10 mouse cellular contexts compared by ENCODE assay signal in genomic region chr13:110392210-110392609, GRCm38 (mm10). TPM values are rescaled to one million over a fixed set of nuclear protein-coding genes. Genes with fewer than 3 reads are reported as not detected.
DNase-seq lines count a peak whose midpoint lies in the region; ATAC-seq and TF ChIP-seq lines count a peak whose summit lies in the region.
"Had no signal": no experiment of that assay in that cellular context is flagged by ENCODE, and none has a peak within 500 bp of the region (broad histone marks: within the 10 kb centered on the region; RNA-seq: fewer than 3 reads in every experiment).

No protein-coding gene starts in this region.

- no peak for ATAC-seq in hindbrain, embryonic 14.5 days (ENCODE audit: low FRiP score)
- ATAC-seq in hindbrain, embryonic 12.5 days (ENCODE audit: low FRiP score): no peak
- ATAC-seq in megakaryocyte progenitor cell, adult 5-6 weeks (replicated peaks; ENCODE audit: poor library complexity): peak; percentile 45

- H3K9ac ChIP-seq in hindbrain, embryonic 14.5 days: no peak overlapping the region
- H3K9ac ChIP-seq in hindbrain, embryonic 12.5 days: no peak overlapping the region
- H3K9ac ChIP-seq: embryonic facial prominence, embryonic 12.5 days had no signal

- H3K4me1 ChIP-seq in hindbrain, embryonic 14.5 days (replicated peaks; ENCODE audit: control insufficient read depth, insufficient read depth, low read length): peaks cover 6% of the 10 kb centered on the region; the same call in 1 of the 2 replicates
- peaks cover 3% of the 10 kb centered on the region; the same call in 1 of the 2 replicates for H3K4me1 ChIP-seq in hindbrain, embryonic 12.5 days
- H3K4me1 ChIP-seq in cortical plate, adult 2 months (ENCODE audit: control insufficient read depth, insufficient read depth, low read length): no peaks in the 10 kb centered on the region
- H3K4me1 ChIP-seq: embryonic facial prominence, embryonic 12.5 days had no signal

- H3K4me3 ChIP-seq in hindbrain, embryonic 14.5 days (replicated peaks; ENCODE audit: low read length): no peak overlapping the region
- H3K4me3 ChIP-seq in hindbrain, embryonic 12.5 days: no peak overlapping the region
- no peak overlapping the region for H3K4me3 ChIP-seq in cortical plate, adult 2 months (ENCODE audit: insufficient read depth, low read length)
- H3K4me3 ChIP-seq: embryonic facial prominence, embryonic 12.5 days had no signal

- TF ChIP-seq CTCF in cortical plate, adult 2 months (IDR thresholded peaks at IDR 0.05; ENCODE audit: extremely low read depth, insufficient read depth, low read length): peak; percentile 54; the same call in 1 of the 2 replicates

- H3K4me2 ChIP-seq in hindbrain, embryonic 14.5 days (replicated peaks): no peak overlapping the region
- H3K4me2 ChIP-seq in hindbrain, embryonic 12.5 days (replicated peaks): no peak overlapping the region
- H3K4me2 ChIP-seq: embryonic facial prominence, embryonic 12.5 days had no signal

- peaks cover 5% of the 10 kb centered on the region; the same call in 1 of the 2 replicates for H3K36me3 ChIP-seq in hindbrain, embryonic 14.5 days (replicated peaks; ENCODE audit: control insufficient read depth, insufficient read depth)
- no peaks in the 10 kb centered on the region for H3K36me3 ChIP-seq in hindbrain, embryonic 12.5 days
- H3K36me3 ChIP-seq: embryonic facial prominence, embryonic 12.5 days had no signal

- TF ChIP-seq POLR2A in cortical plate, adult 2 months (IDR thresholded peaks at IDR 0.05; ENCODE audit: extremely low read depth, insufficient read depth, low read length): no peak

- no peak overlapping the region for H3K27ac ChIP-seq in hindbrain, embryonic 14.5 days
- no peak overlapping the region for H3K27ac ChIP-seq in hindbrain, embryonic 12.5 days
- H3K27ac ChIP-seq in cortical plate, adult 2 months (ENCODE audit: insufficient read depth, low read length): no peak overlapping the region
- H3K27ac ChIP-seq: embryonic facial prominence, embryonic 12.5 days had no signal

- peak; percentile 94 for DNase-seq in hindbrain, embryonic 14.5 days (ENCODE audit: low spot score)
- DNase-seq in B cell, adult 2 months: peak; percentile 70 to 75
- DNase-seq in Muller cell, postnatal 12 days (ENCODE audit: inconsistent ontology term): peak; percentile 62
- DNase-seq in layer of hippocampus, adult 11-12 months (ENCODE audit: low spot score): peak; percentile 86
- DNase-seq in urinary bladder, postnatal 25 days (ENCODE audit: low spot score): peak; percentile 65

- 20% methylated on average over 8 of the region's 8 CpGs for WGBS in hindbrain, embryonic 14.5 days
- WGBS in hindbrain, embryonic 12.5 days: 22% methylated on average over 8 of the region's 8 CpGs

- peaks cover 14% of the 10 kb centered on the region; the same call in 1 of the 2 replicates for H3K9me3 ChIP-seq in hindbrain, embryonic 14.5 days (ENCODE audit: control insufficient read depth, low read length)
- peaks cover 6% of the 10 kb centered on the region; the same call in 1 of the 2 replicates for H3K9me3 ChIP-seq in hindbrain, embryonic 12.5 days (replicated peaks)

- H3K27me3 ChIP-seq in hindbrain, embryonic 14.5 days (ENCODE audit: control insufficient read depth, insufficient read depth, low read length): no peaks in the 10 kb centered on the region
- H3K27me3 ChIP-seq in hindbrain, embryonic 12.5 days: no peaks in the 10 kb centered on the region
- H3K27me3 ChIP-seq: embryonic facial prominence, embryonic 12.5 days had no signal

RNA-seq across cellular contexts. Expression of gene Plk2, which starts 2.6 kb away (rescaled TPM):
- 142 and 150 TPM in 2 replicates for polyA plus RNA-seq in hindbrain, embryonic 14.5 days (2014; fragmentation: Nextera tagmentation; extraction: Ambion mirVana)
- 142 and 165 TPM in 2 replicates for polyA plus RNA-seq in hindbrain, embryonic 12.5 days (2016; fragmentation: Nextera tagmentation; extraction: Ambion mirVana)
- polyA plus RNA-seq in cortical plate, adult 2 months (2012; rRNA removed): 108 and 110 TPM in 2 replicates
- 0.61 and 0.77 TPM in 2 replicates for total RNA-seq in megakaryocyte progenitor cell, adult 5-6 weeks (2015)
- total RNA-seq in megakaryocyte progenitor cell, adult 5-6 weeks (2017): 2.0 and 2.9 TPM in 2 replicates

RNA-seq across cellular contexts. Expression of gene Gapt, which starts 35.2 kb away (rescaled TPM):
- polyA plus RNA-seq in hindbrain, embryonic 14.5 days (2014; fragmentation: Nextera tagmentation; extraction: Ambion mirVana): 0.09 TPM in 1 of 2 replicates, not detected in the other
- polyA plus RNA-seq in hindbrain, embryonic 12.5 days (2016; fragmentation: Nextera tagmentation; extraction: Ambion mirVana): 0.10 TPM in 1 of 2 replicates, not detected in the other
- 0.04 TPM in 1 of 2 replicates, not detected in the other for polyA plus RNA-seq in cortical plate, adult 2 months (2012; rRNA removed)
- 40.7 and 56.1 TPM in 2 replicates for total RNA-seq in megakaryocyte progenitor cell, adult 5-6 weeks (2015)
- 7.6 and 9.2 TPM in 2 replicates for total RNA-seq in megakaryocyte progenitor cell, adult 5-6 weeks (2017)
- total RNA-seq: left cerebral cortex, postnatal 36 days had no signal
